16 mouse cellular contexts compared by ENCODE assay signal in the genomic region with DNA sequence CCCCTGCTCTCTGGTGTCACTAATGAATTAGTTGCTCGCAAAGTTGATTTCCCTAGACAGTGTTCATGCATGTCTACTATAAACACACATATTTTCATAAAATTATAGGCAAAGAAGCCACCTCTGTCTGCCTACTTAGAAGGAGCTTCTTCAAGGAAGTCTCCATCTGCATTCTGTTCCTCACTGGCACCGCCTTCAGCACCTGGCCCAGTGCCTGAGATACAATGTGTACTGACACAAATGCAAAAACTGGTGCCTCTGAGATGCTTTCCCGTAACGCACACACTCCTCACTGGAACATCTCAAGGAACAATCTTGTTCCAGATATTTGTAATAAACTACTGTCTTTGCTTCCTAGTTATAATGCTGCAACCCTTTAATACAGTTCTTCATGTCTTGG.
A peak's percentile ranks its signal among the peaks of the same experiment; 100 is the strongest.
DNase-seq lines count a peak whose midpoint lies in the region; ATAC-seq lines count a peak whose summit lies in the region.
"Had no signal": no experiment of that assay in that cellular context is flagged by ENCODE, and none has a peak within 500 bp of the region (broad histone marks: within the 10 kb centered on the region; RNA-seq: fewer than 3 reads in every experiment).

No protein-coding gene starts in this region.

- intact Hi-C loops in left cerebral cortex, postnatal 4 days (cut with DNase I) = no loop called here

- DNase-seq in layer of hippocampus, adult 11-12 months (ENCODE audit: low spot score) = peak; percentile 40
- no peak for DNase-seq in layer of hippocampus, adult 9-10 months (ENCODE audit: low spot score)
- DNase-seq in layer of hippocampus, postnatal 36 days = peak; percentile 37 to 41
- DNase-seq in left cerebral cortex, postnatal 4 days = peak; percentile 34
- DNase-seq in natural killer cell, adult 2 months (ENCODE audit: low spot score in 2 of 2) = no peak
- DNase-seq in spleen, adult 12 weeks (ENCODE audit: low spot score) = no peak
- DNase-seq in heart, postnatal 4 days = no peak
- DNase-seq: adrenal gland, postnatal 10 days; heart, adult 2 months; kidney, postnatal 10 days; liver, embryonic 13.5 days; lung, postnatal 10 days; retina, postnatal 1 day; thymus, adult 18-20 months had no signal

- ATAC-seq in CD4-positive, CD25-positive, alpha-beta regulatory T cell, adult 4 months = no peak
- ATAC-seq: intestine, embryonic 15.5 days had no signal

Comparison
In these comparisons a context has a peak if more than half of its experiments do, and no peak if none do; other contexts are left out.
1. DNase-seq: peak in layer of hippocampus, adult 11-12 months (single experiment), layer of hippocampus, postnatal 36 days (2 of 2) and left cerebral cortex, postnatal 4 days (single experiment); none in layer of hippocampus, adult 9-10 months (single experiment), natural killer cell, adult 2 months (0 of 2), spleen, adult 12 weeks (single experiment) and heart, postnatal 4 days (single experiment).